Mouse (Mus musculus): ENCODE measurements at regions not wholly inside any gene's neighbourhood (a gene's known extent, or its start where the extent isn't known, plus 50 kb on each side); places are given as distances from the start of the nearest gene placed in this dataset.

GRCm38 (mm10) chr14:64533591-64534151, 429.6 kb downstream of the Prss52 start:
- peak; percentile 82 for ATAC-seq
- Histone ChIP-seq H3K27ac (ENCODE audit: low read length) (peak overlapping the region; percentile 94), H3K36me3 (ENCODE audit: control insufficient read depth, insufficient read depth, low read length) (no peaks in the 10 kb centered on the region), H3K4me1 (ENCODE audit: control insufficient read depth, insufficient read depth, low read length) (peaks cover 27% of the 10 kb centered on the region), H3K4me3 (ENCODE audit: low read depth, low read length) (no peak overlapping the region), H3K9me3 (replicated peaks; ENCODE audit: control insufficient read depth, low read length, poor library complexity, severe bottlenecking) (no peaks in the 10 kb centered on the region), H3K4me2 (ENCODE audit: low read length) (peak overlapping the region; percentile 32), H3K27me3 (ENCODE audit: control insufficient read depth, insufficient read depth, low read depth, low read length) (no peaks in the 10 kb centered on the region), H3K9ac (ENCODE audit: low read depth, low read length) (0 out of 2 replicates have a peak overlapping the region, but pooled peaks have one; percentile 10)
- WGBS, result 5% methylated on average over 7 of the region's 7 CpGs

DNA sequence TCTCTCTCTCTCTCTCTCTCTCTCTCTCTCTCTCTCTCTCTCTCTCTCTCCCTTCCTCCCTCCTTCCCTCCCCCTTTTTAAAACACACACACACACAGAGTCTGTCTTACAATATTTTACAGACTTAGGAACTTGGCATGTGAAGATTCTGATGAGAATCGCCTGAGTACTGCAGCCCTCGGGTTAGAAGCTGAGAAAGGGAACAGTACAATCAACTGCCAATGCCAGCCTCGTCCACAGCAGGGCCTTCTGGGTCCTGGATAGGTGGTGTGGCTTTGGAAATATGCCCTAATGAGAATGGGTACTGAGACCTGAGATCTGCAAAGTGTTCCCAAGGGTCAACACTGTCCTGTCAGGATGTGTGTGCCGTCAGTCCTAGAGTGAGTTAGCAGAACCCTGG, 430.1 kb downstream of the Prss52 start:
- Histone ChIP-seq H3K27me3 (ENCODE audit: control insufficient read depth, insufficient read depth, low read depth, low read length) (no peaks in the 10 kb centered on the region), H3K4me1 (ENCODE audit: control insufficient read depth, insufficient read depth, low read length) (peaks cover 27% of the 10 kb centered on the region), H3K4me2 (ENCODE audit: low read length) (no peak overlapping the region), H3K36me3 (ENCODE audit: control insufficient read depth, insufficient read depth, low read length) (no peaks in the 10 kb centered on the region), H3K9me3 (replicated peaks; ENCODE audit: control insufficient read depth, low read length, poor library complexity, severe bottlenecking) (no peaks in the 10 kb centered on the region), H3K27ac (ENCODE audit: low read length) (peak overlapping the region; percentile 94), H3K9ac (ENCODE audit: low read depth, low read length) (0 out of 2 replicates have a peak overlapping the region, but pooled peaks have one; percentile 5), H3K4me3 (ENCODE audit: low read depth, low read length) (no peak overlapping the region)
- 21% methylated on average over 4 of the region's 4 CpGs for WGBS
- peak; percentile 62 for ATAC-seq

- WGBS, result 62% methylated on average over 2 of the region's 2 CpGs
- no peak for ATAC-seq
- Histone ChIP-seq H3K4me3 (ENCODE audit: low read depth, low read length) (no peak overlapping the region), H3K4me1 (ENCODE audit: control insufficient read depth, insufficient read depth, low read length) (peaks cover 4% of the 10 kb centered on the region), H3K36me3 (ENCODE audit: control insufficient read depth, insufficient read depth, low read length) (no peaks in the 10 kb centered on the region), H3K9ac (ENCODE audit: low read depth, low read length) (no peak overlapping the region), H3K9me3 (replicated peaks; ENCODE audit: control insufficient read depth, low read length, poor library complexity, severe bottlenecking) (no peaks in the 10 kb centered on the region), H3K27ac (ENCODE audit: low read length) (no peak overlapping the region), H3K4me2 (ENCODE audit: low read length) (no peak overlapping the region), H3K27me3 (ENCODE audit: control insufficient read depth, insufficient read depth, low read depth, low read length) (no peaks in the 10 kb centered on the region)
These were observed 435.4 kb downstream of the Prss52 start for GRCm38 (mm10) chr14:64539436-64539835.

- Histone ChIP-seq H3K4me3 (ENCODE audit: low read depth, low read length) (no peak overlapping the region), H3K9ac (ENCODE audit: low read depth, low read length) (no peak overlapping the region), H3K27me3 (ENCODE audit: control insufficient read depth, insufficient read depth, low read depth, low read length) (no peaks in the 10 kb centered on the region), H3K27ac (ENCODE audit: low read length) (no peak overlapping the region), H3K4me1 (ENCODE audit: control insufficient read depth, insufficient read depth, low read length) (no peaks in the 10 kb centered on the region), H3K9me3 (replicated peaks; ENCODE audit: control insufficient read depth, low read length, poor library complexity, severe bottlenecking) (no peaks in the 10 kb centered on the region), H3K4me2 (ENCODE audit: low read length) (no peak overlapping the region), H3K36me3 (ENCODE audit: control insufficient read depth, insufficient read depth, low read length) (no peaks in the 10 kb centered on the region)
- 70% methylated on average over 3 of the region's 3 CpGs for WGBS
- no peak for ATAC-seq
These were observed 441.0 kb downstream of the Prss52 start for GRCm38 (mm10) chr14:64545056-64545455.

DNA sequence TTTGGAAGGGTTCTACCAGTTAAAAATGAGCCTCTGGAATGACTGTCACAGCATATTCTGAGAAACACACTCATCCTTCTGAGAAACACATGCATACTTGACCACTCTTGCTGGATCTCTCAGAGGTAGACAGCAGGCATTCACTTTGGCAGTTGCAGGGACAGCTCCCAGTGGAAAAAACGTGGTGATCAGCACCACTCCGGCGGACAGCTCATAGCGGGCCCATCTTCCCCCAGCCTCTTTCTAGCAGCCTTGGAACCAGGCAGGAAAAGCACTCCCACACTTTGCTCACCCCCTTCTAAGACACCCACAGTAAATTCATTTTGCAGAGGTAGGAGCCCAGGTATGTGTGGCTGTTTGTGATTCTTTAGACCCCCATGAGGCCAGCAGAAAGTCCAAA, 442.7 kb downstream of the Prss52 start:
- no peaks in the 10 kb centered on the region for H3K27me3 ChIP-seq (ENCODE audit: control insufficient read depth, insufficient read depth, low read depth, low read length)
- H3K4me3 ChIP-seq (ENCODE audit: low read depth, low read length), result no peak overlapping the region
- ATAC-seq, result no peak
- no peaks in the 10 kb centered on the region for H3K9me3 ChIP-seq (replicated peaks; ENCODE audit: control insufficient read depth, low read length, poor library complexity, severe bottlenecking)
- H3K9ac ChIP-seq (ENCODE audit: low read depth, low read length), result no peak overlapping the region
- 6% methylated on average over 4 of the region's 4 CpGs for WGBS
- no peak overlapping the region for H3K27ac ChIP-seq (ENCODE audit: low read length)
- no peaks in the 10 kb centered on the region for H3K36me3 ChIP-seq (ENCODE audit: control insufficient read depth, insufficient read depth, low read length)
- no peak overlapping the region for H3K4me2 ChIP-seq (ENCODE audit: low read length)
- no peaks in the 10 kb centered on the region for H3K4me1 ChIP-seq (ENCODE audit: control insufficient read depth, insufficient read depth, low read length)

DNA sequence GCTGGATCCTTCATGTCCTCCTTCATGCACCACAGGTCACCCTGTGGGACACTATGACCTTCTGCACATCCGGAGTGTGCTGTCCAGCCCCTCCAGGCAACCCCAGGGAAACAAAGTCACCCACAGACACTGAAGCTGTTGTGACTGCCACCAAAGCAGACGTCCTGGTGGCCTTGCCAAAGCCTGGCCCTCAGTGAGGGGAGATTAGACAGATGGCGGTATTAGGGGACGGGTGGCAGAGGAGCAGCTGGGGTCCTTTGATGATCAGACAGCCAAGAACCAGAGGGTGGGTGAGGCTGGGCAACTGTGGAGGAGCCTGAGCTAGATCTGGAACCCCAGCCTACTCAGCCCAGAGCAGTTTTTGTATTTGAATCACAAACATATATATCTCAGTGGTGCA, 448.9 kb downstream of the Prss52 start:
- ATAC-seq, result no peak
- H3K4me3 ChIP-seq (ENCODE audit: low read depth, low read length), result no peak overlapping the region
- no peak overlapping the region for H3K9ac ChIP-seq (ENCODE audit: low read depth, low read length)
- H3K36me3 ChIP-seq (ENCODE audit: control insufficient read depth, insufficient read depth, low read length), result no peaks in the 10 kb centered on the region
- no peaks in the 10 kb centered on the region for H3K9me3 ChIP-seq (replicated peaks; ENCODE audit: control insufficient read depth, low read length, poor library complexity, severe bottlenecking)
- no peak overlapping the region for H3K27ac ChIP-seq (ENCODE audit: low read length)
- H3K4me1 ChIP-seq (ENCODE audit: control insufficient read depth, insufficient read depth, low read length), result no peaks in the 10 kb centered on the region
- WGBS, result 63% methylated on average over 4 of the region's 4 CpGs
- H3K4me2 ChIP-seq (ENCODE audit: low read length), result no peak overlapping the region
- H3K27me3 ChIP-seq (ENCODE audit: control insufficient read depth, insufficient read depth, low read depth, low read length), result no peaks in the 10 kb centered on the region

DNA sequence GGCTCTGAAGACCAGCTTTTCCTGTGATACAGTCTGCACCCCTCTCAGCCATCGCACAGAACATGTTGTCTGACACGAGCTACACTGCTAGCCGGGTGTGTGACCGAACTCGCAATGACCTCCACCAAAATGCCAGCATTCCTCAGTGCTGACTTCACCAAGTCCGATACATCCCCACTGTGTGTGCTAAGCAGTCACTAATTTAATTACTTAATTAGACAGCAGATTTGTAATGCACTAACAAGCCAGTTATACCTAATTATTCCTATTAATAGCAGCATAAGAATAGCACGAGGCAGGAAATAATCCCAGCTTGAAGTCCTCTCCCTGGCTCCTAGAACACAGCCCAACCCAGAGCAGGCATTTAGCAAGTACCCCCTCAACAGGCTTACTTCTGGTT, 452.0 kb downstream of the Prss52 start:
- H3K4me3 ChIP-seq (ENCODE audit: low read depth, low read length), result no peak overlapping the region
- H3K27ac ChIP-seq (ENCODE audit: low read length), result no peak overlapping the region
- ATAC-seq, result no peak
- no peaks in the 10 kb centered on the region for H3K9me3 ChIP-seq (replicated peaks; ENCODE audit: control insufficient read depth, low read length, poor library complexity, severe bottlenecking)
- no peak overlapping the region for H3K9ac ChIP-seq (ENCODE audit: low read depth, low read length)
- H3K4me1 ChIP-seq (ENCODE audit: control insufficient read depth, insufficient read depth, low read length), result no peaks in the 10 kb centered on the region
- H3K36me3 ChIP-seq (ENCODE audit: control insufficient read depth, insufficient read depth, low read length), result no peaks in the 10 kb centered on the region
- no peaks in the 10 kb centered on the region for H3K27me3 ChIP-seq (ENCODE audit: control insufficient read depth, insufficient read depth, low read depth, low read length)
- no peak overlapping the region for H3K4me2 ChIP-seq (ENCODE audit: low read length)
- 86% methylated on average over 7 of the region's 7 CpGs for WGBS

DNA sequence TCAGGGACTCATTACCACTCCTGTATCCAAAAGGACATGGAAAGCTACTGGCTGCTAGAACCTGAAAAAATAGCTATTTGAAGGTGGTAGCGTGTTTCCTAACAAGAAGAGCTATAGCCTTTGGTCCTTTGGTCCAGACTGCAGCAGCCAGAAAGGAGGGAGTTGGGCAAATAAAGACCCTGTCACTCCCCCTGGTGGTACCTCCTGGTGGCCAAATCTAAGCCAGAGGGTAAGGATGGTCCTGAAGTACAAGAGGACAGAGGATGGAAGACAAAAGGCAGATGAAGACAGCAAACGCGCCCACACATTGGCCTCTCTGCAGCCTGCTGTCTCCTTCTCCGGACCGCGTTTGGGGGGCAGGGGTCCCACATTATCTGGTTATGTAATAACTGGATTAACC, 453.4 kb downstream of the Prss52 start:
- no peaks in the 10 kb centered on the region for H3K27me3 ChIP-seq (ENCODE audit: control insufficient read depth, insufficient read depth, low read depth, low read length)
- no peak overlapping the region for H3K4me2 ChIP-seq (ENCODE audit: low read length)
- H3K27ac ChIP-seq (ENCODE audit: low read length), result no peak overlapping the region
- no peak for ATAC-seq
- H3K4me1 ChIP-seq (ENCODE audit: control insufficient read depth, insufficient read depth, low read length), result no peaks in the 10 kb centered on the region
- 63% methylated on average over 6 of the region's 6 CpGs for WGBS
- no peak overlapping the region for H3K9ac ChIP-seq (ENCODE audit: low read depth, low read length)
- H3K36me3 ChIP-seq (ENCODE audit: control insufficient read depth, insufficient read depth, low read length), result no peaks in the 10 kb centered on the region
- H3K4me3 ChIP-seq (ENCODE audit: low read depth, low read length), result no peak overlapping the region
- no peaks in the 10 kb centered on the region for H3K9me3 ChIP-seq (replicated peaks; ENCODE audit: control insufficient read depth, low read length, poor library complexity, severe bottlenecking)

DNA sequence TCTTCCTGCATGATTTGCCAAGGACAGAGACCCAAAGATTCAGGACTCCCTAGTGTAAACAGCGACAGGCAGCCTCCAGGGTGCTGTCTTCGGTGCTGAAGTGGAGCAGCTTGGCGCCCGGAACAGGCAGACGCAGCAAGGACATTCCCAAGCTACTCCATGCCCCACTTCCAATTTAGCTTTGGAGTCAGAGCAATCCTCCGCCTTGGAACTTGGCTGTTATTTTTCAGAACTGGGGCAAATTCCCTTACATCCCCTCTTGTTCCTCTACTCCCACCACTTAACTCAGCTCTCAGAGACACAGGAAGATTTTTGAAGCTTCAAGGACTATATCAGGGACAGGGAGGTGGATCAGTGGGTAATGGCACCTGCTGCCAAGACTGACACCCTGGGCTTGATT, 464.6 kb downstream of the Prss52 start:
- no peak overlapping the region for H3K4me3 ChIP-seq (ENCODE audit: low read depth, low read length)
- 18% methylated on average over 6 of the region's 6 CpGs for WGBS
- no peak overlapping the region for H3K27ac ChIP-seq (ENCODE audit: low read length)
- no peaks in the 10 kb centered on the region for H3K36me3 ChIP-seq (ENCODE audit: control insufficient read depth, insufficient read depth, low read length)
- no peak for ATAC-seq
- no peak overlapping the region for H3K4me2 ChIP-seq (ENCODE audit: low read length)
- no peaks in the 10 kb centered on the region for H3K27me3 ChIP-seq (ENCODE audit: control insufficient read depth, insufficient read depth, low read depth, low read length)
- H3K9ac ChIP-seq (ENCODE audit: low read depth, low read length), result no peak overlapping the region
- H3K4me1 ChIP-seq (ENCODE audit: control insufficient read depth, insufficient read depth, low read length), result peaks cover 7% of the 10 kb centered on the region
- H3K9me3 ChIP-seq (replicated peaks; ENCODE audit: control insufficient read depth, low read length, poor library complexity, severe bottlenecking), result no peaks in the 10 kb centered on the region

Measured in midbrain, embryonic 16.5 days (tissue).